9 mouse cellular contexts compared by ENCODE assay signal in the genomic region with DNA sequence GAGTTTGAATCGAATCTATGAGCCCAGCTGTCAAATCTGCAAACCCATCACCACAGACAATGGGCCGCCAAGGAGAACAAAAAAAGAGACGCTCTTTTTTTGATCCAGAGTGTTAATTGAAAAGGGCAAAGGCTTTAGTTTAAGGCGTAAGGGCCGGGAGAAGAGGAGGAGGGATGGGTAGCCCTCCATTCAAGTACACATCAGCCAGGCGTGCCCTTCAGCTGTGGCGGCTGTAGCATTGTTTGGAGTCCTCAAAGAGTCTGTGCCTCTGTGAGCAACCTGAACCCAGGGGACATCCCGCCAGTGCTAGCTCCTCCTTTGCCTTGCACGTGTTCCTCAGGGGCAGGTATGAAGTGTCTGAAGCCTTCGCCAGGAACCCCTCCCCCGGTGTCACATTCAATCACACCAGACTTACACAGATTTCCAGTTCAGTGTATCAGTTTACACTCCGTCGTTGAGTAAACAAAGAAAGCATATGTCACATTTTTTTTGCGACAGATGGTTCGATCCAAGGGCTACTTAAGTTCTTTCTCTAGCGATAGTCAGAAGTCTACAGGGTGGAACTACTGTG. TPM values are rescaled to one million over a fixed set of nuclear protein-coding genes. Genes with fewer than 3 reads are reported as not detected.
DNase-seq lines count a peak whose midpoint lies in the region; ATAC-seq and TF ChIP-seq lines count a peak whose summit lies in the region.
"Had no signal": no experiment of that assay in that cellular context is flagged by ENCODE, and none has a peak within 500 bp of the region (broad histone marks: within the 10 kb centered on the region; RNA-seq: fewer than 3 reads in every experiment).

No protein-coding gene starts in this region.

- no peak overlapping the region for H3K4me3 ChIP-seq in kidney, adult 2 months (ENCODE audit: insufficient read depth, low read depth, low read length)
- peak overlapping the region; percentile 49; the same call in 1 of the 2 replicates for H3K4me3 ChIP-seq in embryonic facial prominence, embryonic 12.5 days
- peak overlapping the region; percentile 55 for H3K4me3 ChIP-seq in limb, embryonic 13.5 days

- 0 out of 2 replicates have a peak, but pooled peaks cover 3% of the 10 kb centered on the region for H3K27me3 ChIP-seq in kidney, adult 2 months (replicated peaks; ENCODE audit: control insufficient read depth, insufficient read depth, low read length)
- H3K27me3 ChIP-seq in embryonic facial prominence, embryonic 12.5 days = peaks cover 47% of the 10 kb centered on the region
- H3K27me3 ChIP-seq in limb, embryonic 13.5 days = peaks cover 71% of the 10 kb centered on the region

- TF ChIP-seq CTCF in kidney, adult 2 months (conservative IDR thresholded peaks at IDR 0.05; ENCODE audit: insufficient read depth, insufficient read length, low read depth, low read length) = no peak

- DNase-seq in kidney, postnatal 4 days = peak; percentile 20 to 30
- DNase-seq in kidney, adult 2 months = no peak
- peak; percentile 91 for DNase-seq in retina, postnatal 1 day
- DNase-seq in adipocyte (ENCODE audit: low spot score) = no peak

- no peaks in the 10 kb centered on the region for H3K9me3 ChIP-seq in embryonic facial prominence, embryonic 12.5 days
- H3K9me3 ChIP-seq in limb, embryonic 13.5 days = no peaks in the 10 kb centered on the region

- 0 out of 2 replicates have a peak, but pooled peaks have one; percentile 25 for ATAC-seq in embryonic facial prominence, embryonic 12.5 days (ENCODE audit: insufficient number of reproducible peaks, insufficient read depth, low FRiP score, low TSS enrichment)
- ATAC-seq in limb, embryonic 13.5 days (ENCODE audit: low FRiP score, low read depth) = no peak
- no peak for ATAC-seq in granulocyte monocyte progenitor cell, adult 5-6 weeks (replicated peaks; ENCODE audit: poor library complexity, severe bottlenecking)
- no peak for ATAC-seq in cerebellum, adult (ENCODE audit: insufficient number of reproducible peaks, low FRiP score, low TSS enrichment)

- no peak overlapping the region for H3K27ac ChIP-seq in kidney, adult 2 months (ENCODE audit: insufficient read depth, low read depth, low read length)
- H3K27ac ChIP-seq in embryonic facial prominence, embryonic 12.5 days = no peak overlapping the region
- no peak overlapping the region for H3K27ac ChIP-seq in limb, embryonic 13.5 days

- H3K4me1 ChIP-seq in kidney, adult 2 months (ENCODE audit: control insufficient read depth, insufficient read depth, low read length) = peaks cover 9% of the 10 kb centered on the region; the same call in 1 of the 2 replicates
- peaks cover 47% of the 10 kb centered on the region for H3K4me1 ChIP-seq in embryonic facial prominence, embryonic 12.5 days
- peaks cover 51% of the 10 kb centered on the region for H3K4me1 ChIP-seq in limb, embryonic 13.5 days

- H3K36me3 ChIP-seq in kidney, adult 2 months (ENCODE audit: control insufficient read depth, insufficient read depth, low read length) = no peaks in the 10 kb centered on the region
- no peaks in the 10 kb centered on the region for H3K36me3 ChIP-seq in embryonic facial prominence, embryonic 12.5 days
- H3K36me3 ChIP-seq in limb, embryonic 13.5 days = no peaks in the 10 kb centered on the region

- 18% methylated on average over 16 of the region's 16 CpGs for WGBS in kidney, adult 2 months
- 3% methylated on average over 16 of the region's 16 CpGs for WGBS in embryonic facial prominence, embryonic 12.5 days
- 6% methylated on average over 16 of the region's 16 CpGs for WGBS in limb, embryonic 13.5 days

- no peak for TF ChIP-seq POLR2A in kidney, adult 2 months (IDR thresholded peaks at IDR 0.05; ENCODE audit: low read depth, low read length)

- no peak overlapping the region for H3K9ac ChIP-seq in embryonic facial prominence, embryonic 12.5 days
- H3K9ac ChIP-seq in limb, embryonic 13.5 days = no peak overlapping the region

- peak overlapping the region; percentile 93 for H3K4me2 ChIP-seq in embryonic facial prominence, embryonic 12.5 days (replicated peaks)
- peak overlapping the region; percentile 99 for H3K4me2 ChIP-seq in limb, embryonic 13.5 days (replicated peaks)

RNA-seq across cellular contexts. Expression of a gene that starts 0.9 kb away (rescaled TPM):
- 6.8 and 8.4 TPM in 2 replicates for polyA plus RNA-seq in kidney, adult 2 months (2012; rRNA removed)
- polyA plus RNA-seq in embryonic facial prominence, embryonic 12.5 days (2016; fragmentation: Nextera tagmentation; extraction: Ambion mirVana) = 24.1 and 26.2 TPM in 2 replicates
- polyA plus RNA-seq in limb, embryonic 13.5 days (2015; fragmentation: Nextera tagmentation; extraction: Ambion mirVana) = 23.2 and 25.4 TPM in 2 replicates
- total RNA-seq in granulocyte monocyte progenitor cell, adult 5-6 weeks (2014; fragmentation: Nextera tagmentation) = not detected in 2 replicates
- not detected in 2 replicates for total RNA-seq in granulocyte monocyte progenitor cell, adult 5-6 weeks (2017)

RNA-seq across cellular contexts. Expression of a gene that starts 55.2 kb away (rescaled TPM):
- polyA plus RNA-seq in kidney, adult 2 months (2012; rRNA removed) = not detected in 2 replicates
- not detected in 2 replicates for polyA plus RNA-seq in embryonic facial prominence, embryonic 12.5 days (2016; fragmentation: Nextera tagmentation; extraction: Ambion mirVana)
- not detected in 2 replicates for polyA plus RNA-seq in limb, embryonic 13.5 days (2015; fragmentation: Nextera tagmentation; extraction: Ambion mirVana)
- total RNA-seq in granulocyte monocyte progenitor cell, adult 5-6 weeks (2014; fragmentation: Nextera tagmentation) = not detected in 2 replicates
- total RNA-seq in granulocyte monocyte progenitor cell, adult 5-6 weeks (2017) = not detected in 2 replicates
- polyA plus RNA-seq: large intestine, adult 2 months had no signal

Comparison
In these comparisons a context has a peak if more than half of its experiments do, and no peak if none do; other contexts are left out.
1. DNase-seq: peak in kidney, postnatal 4 days (2 of 2) and retina, postnatal 1 day (single experiment); none in kidney, adult 2 months (single experiment) and adipocyte (single experiment).